Mouse (Mus musculus): ENCODE results near the gene Pheta2. TPM values are rescaled to one million over a fixed set of nuclear protein-coding genes. Genes with fewer than 3 reads are reported as not detected.
"Not testable (repeated sequence)": the region's sequence is repeated elsewhere in the genome, so short reads cannot be mapped to it uniquely, and the experiment has no call there.

Pheta2 gene
- polyA plus RNA-seq, 1 experiment from 2014 or later: 4.8 TPM

GRCm38 (mm10) chr15:82378261-82379180 is 39.8 kb downstream of the Pheta2 start:
- Histone ChIP-seq H3K9me3 (no peaks in the 10 kb centered on the region), H3K4me1 (replicated peaks) (peaks cover 61% of the 10 kb centered on the region), H3K27ac (0 out of 2 replicates have a peak overlapping the region, but pooled peaks have one; percentile 2), H3K27me3 (ENCODE audit: insufficient read depth, poor library complexity, severe bottlenecking) (no peaks in the 10 kb centered on the region), H3K36me3 (no peaks in the 10 kb centered on the region), H3K4me3 (no peak overlapping the region)
- DNase-seq (ENCODE audit: low spot score): no peak
- 57% methylated on average over 15 of the region's 15 CpGs for WGBS

- Histone ChIP-seq H3K36me3 (no peaks in the 10 kb centered on the region), H3K4me1 (replicated peaks) (peaks cover 54% of the 10 kb centered on the region), H3K4me3 (peak overlapping the region; percentile 54), H3K27me3 (ENCODE audit: insufficient read depth, poor library complexity, severe bottlenecking) (no peaks in the 10 kb centered on the region), H3K27ac (peak overlapping the region; percentile 87), H3K9me3 (no peaks in the 10 kb centered on the region)
- 15% methylated on average over 7 of the region's 7 CpGs for WGBS
- DNase-seq (ENCODE audit: low spot score): no peak
Observed at GRCm38 (mm10) chr15:82379511-82379870, 40.7 kb downstream of the Pheta2 start.

- 2% methylated on average over 18 of the region's 24 CpGs for WGBS
- H3K4me1 ChIP-seq (replicated peaks): peaks cover 54% of the 10 kb centered on the region
- DNase-seq (ENCODE audit: low spot score): peak; percentile 58
- no peaks in the 10 kb centered on the region for H3K27me3 ChIP-seq (ENCODE audit: insufficient read depth, poor library complexity, severe bottlenecking)
- H3K36me3 ChIP-seq: no peaks in the 10 kb centered on the region
- H3K27ac ChIP-seq: peak within 1 kb of the TSS; percentile 87
- H3K4me3 ChIP-seq: peak within 1 kb of the TSS; percentile 54
- H3K9me3 ChIP-seq: no peaks in the 10 kb centered on the region
Observed at GRCm38 (mm10) chr15:82379871-82380713, 41.4 kb downstream of the Pheta2 start, which contains the start of gene Cyp2d22. Gene Cyp2d22, minus strand, starts transcription at chr15:82380260.

DNA sequence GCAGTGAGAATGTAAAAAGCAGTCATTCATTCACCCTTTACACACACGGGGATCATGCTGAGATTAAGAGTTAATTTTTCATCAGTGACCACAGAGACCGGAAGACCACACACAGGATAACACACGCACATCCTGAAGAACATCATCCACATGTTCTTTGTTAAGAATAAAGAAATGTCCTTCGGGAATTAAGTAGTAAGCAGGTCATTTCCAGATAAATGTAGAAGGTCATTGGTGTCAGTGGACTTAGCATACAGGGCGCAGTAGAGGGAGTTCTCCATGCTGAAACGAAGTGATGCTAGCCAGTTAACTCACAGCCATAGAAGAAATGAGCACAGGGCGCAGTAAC is 41.9 kb downstream of the Pheta2 start:
- 38% methylated on average over 7 of the region's 7 CpGs for WGBS
- DNase-seq (ENCODE audit: low spot score): no peak
- H3K27me3 ChIP-seq (ENCODE audit: insufficient read depth, poor library complexity, severe bottlenecking): no peaks in the 10 kb centered on the region
- peak overlapping the region; percentile 87 for H3K27ac ChIP-seq
- no peaks in the 10 kb centered on the region for H3K9me3 ChIP-seq
- peaks cover 52% of the 10 kb centered on the region for H3K4me1 ChIP-seq (replicated peaks)
- H3K4me3 ChIP-seq: peak overlapping the region; percentile 54
- no peaks in the 10 kb centered on the region for H3K36me3 ChIP-seq

- 86% methylated on average over 2 of the region's 2 CpGs for WGBS
- DNase-seq (ENCODE audit: low spot score): no peak
- no peak overlapping the region for H3K27ac ChIP-seq
- no peaks in the 10 kb centered on the region for H3K36me3 ChIP-seq
- H3K27me3 ChIP-seq (ENCODE audit: insufficient read depth, poor library complexity, severe bottlenecking): no peaks in the 10 kb centered on the region
- no peak overlapping the region for H3K4me3 ChIP-seq
- peaks cover 38% of the 10 kb centered on the region for H3K4me1 ChIP-seq (replicated peaks)
- H3K9me3 ChIP-seq: no peaks in the 10 kb centered on the region
Observed at GRCm38 (mm10) chr15:82382441-82382840, 43.7 kb downstream of the Pheta2 start.

- Histone ChIP-seq H3K4me3 (no peak overlapping the region), H3K27me3 (ENCODE audit: insufficient read depth, poor library complexity, severe bottlenecking) (no peaks in the 10 kb centered on the region), H3K9me3 (no peaks in the 10 kb centered on the region), H3K36me3 (no peaks in the 10 kb centered on the region), H3K4me1 (replicated peaks) (peaks cover 5% of the 10 kb centered on the region), H3K27ac (no peak overlapping the region)
- WGBS: 93% methylated on average over 2 of the region's 2 CpGs
- no peak for DNase-seq (ENCODE audit: low spot score)
Observed at GRCm38 (mm10) chr15:82385729-82386128, 47.0 kb downstream of the Pheta2 start.

DNA sequence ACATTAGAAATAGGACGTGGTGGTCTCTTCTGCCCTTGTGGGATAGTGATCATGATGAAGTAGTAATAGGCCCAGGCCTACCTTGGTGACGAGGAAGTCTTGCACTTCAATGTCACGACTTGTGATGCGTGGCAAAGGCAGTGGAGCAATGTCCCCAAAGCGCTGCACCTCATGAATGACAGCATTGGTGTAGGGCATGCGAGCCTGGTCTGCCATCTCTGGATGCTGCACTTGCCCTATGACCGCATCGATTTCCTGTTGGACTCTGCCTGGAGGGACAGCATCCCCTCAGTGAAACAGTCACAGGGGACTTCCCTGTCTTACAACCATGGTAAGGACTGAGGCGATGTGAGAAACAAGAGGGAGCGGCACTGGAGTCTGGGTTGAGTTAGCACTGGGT is 51.2 kb downstream of the Pheta2 start:
- not testable (repeated sequence) for H3K4me1 ChIP-seq (replicated peaks); H3K4me3 ChIP-seq; H3K27me3 ChIP-seq (ENCODE audit: insufficient read depth, poor library complexity, severe bottlenecking); DNase-seq (ENCODE audit: low spot score); H3K36me3 ChIP-seq; H3K27ac ChIP-seq; H3K9me3 ChIP-seq
- WGBS: 91% methylated on average over 10 of the region's 10 CpGs

DNA sequence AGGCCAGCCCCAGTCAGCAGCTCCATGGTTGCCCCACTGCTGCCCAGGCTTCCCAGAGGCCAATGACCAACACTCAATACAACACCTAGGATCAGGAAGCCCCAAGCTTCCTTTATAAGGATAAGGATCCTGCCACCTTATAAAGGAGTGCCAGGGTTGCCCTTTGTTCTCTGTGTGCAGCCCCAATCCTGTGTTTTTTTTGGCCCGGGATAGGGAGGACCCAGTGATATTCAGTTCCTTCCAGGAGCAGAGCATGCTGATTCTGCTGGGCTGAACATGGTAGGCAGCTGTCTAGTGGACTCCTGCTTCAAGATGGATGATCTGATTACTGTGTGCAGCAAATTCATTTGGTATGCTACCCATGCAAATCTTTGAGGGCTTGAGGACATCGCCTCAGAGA is 55.2 kb downstream of the Pheta2 start, which contains the start of gene Cyp2d11:
Gene Cyp2d11 (minus strand): TSS at position 101 of the 400 bp plus-strand sequence.
- H3K4me1 ChIP-seq (replicated peaks); H3K36me3 ChIP-seq; H3K27ac ChIP-seq; H3K27me3 ChIP-seq (ENCODE audit: insufficient read depth, poor library complexity, severe bottlenecking); DNase-seq (ENCODE audit: low spot score); H3K9me3 ChIP-seq; H3K4me3 ChIP-seq: not testable (repeated sequence)
- WGBS: 88% methylated on average over 2 of the region's 2 CpGs

Other genes with a start within 250 kb of the Pheta2 start
- 19.6 and 23.4 TPM in 2 replicates for gene Ccdc134, start 211.0 kb upstream of the Pheta2 start, polyA plus RNA-seq (2016; fragmentation: Nextera tagmentation; extraction: Ambion mirVana)
- gene Srebf2, start 191.8 kb upstream of the Pheta2 start, polyA plus RNA-seq (2016; fragmentation: Nextera tagmentation; extraction: Ambion mirVana): 211 and 242 TPM in 2 replicates
- 1.6 and 1.8 TPM in 2 replicates for gene Shisa8, start 126.1 kb upstream of the Pheta2 start, polyA plus RNA-seq (2016; fragmentation: Nextera tagmentation; extraction: Ambion mirVana)
- gene Tnfrsf13c, start 114.6 kb upstream of the Pheta2 start, polyA plus RNA-seq (2016; fragmentation: Nextera tagmentation; extraction: Ambion mirVana): 0.18 and 0.46 TPM in 2 replicates
- 86.2 and 92.6 TPM in 2 replicates for gene Cenpm, start 94.2 kb upstream of the Pheta2 start, polyA plus RNA-seq (2016; fragmentation: Nextera tagmentation; extraction: Ambion mirVana)
- gene 1500009C09Rik, start 86.5 kb upstream of the Pheta2 start, polyA plus RNA-seq (2016; fragmentation: Nextera tagmentation; extraction: Ambion mirVana): 0.17 and 1.5 TPM in 2 replicates
- 72.8 and 111 TPM in 2 replicates for gene Sept3, start 64.0 kb upstream of the Pheta2 start, polyA plus RNA-seq (2016; fragmentation: Nextera tagmentation; extraction: Ambion mirVana)
- gene Wbp2nl, start 40.0 kb upstream of the Pheta2 start, polyA plus RNA-seq (2016; fragmentation: Nextera tagmentation; extraction: Ambion mirVana): 0.19 TPM in 1 of 2 replicates, not detected in the other
- 20.9 and 24.9 TPM in 2 replicates for gene Naga, start within 50 bp of the Pheta2 start, polyA plus RNA-seq (2016; fragmentation: Nextera tagmentation; extraction: Ambion mirVana)
- 269 and 314 TPM in 2 replicates for gene Smdt1, start within 50 bp of the Pheta2 start, polyA plus RNA-seq (2016; fragmentation: Nextera tagmentation; extraction: Ambion mirVana)
- gene Ndufa6, start 15.4 kb downstream of the Pheta2 start, polyA plus RNA-seq (2016; fragmentation: Nextera tagmentation; extraction: Ambion mirVana): 267 and 273 TPM in 2 replicates
- 2.5 and 3.0 TPM in 2 replicates for gene Cyp2d22, start 41.3 kb downstream of the Pheta2 start, polyA plus RNA-seq (2016; fragmentation: Nextera tagmentation; extraction: Ambion mirVana)
- gene Cyp2d11, start 55.1 kb downstream of the Pheta2 start, polyA plus RNA-seq (2016; fragmentation: Nextera tagmentation; extraction: Ambion mirVana): not detected in 2 replicates
- not detected in 2 replicates for gene Cyp2d10, start 68.3 kb downstream of the Pheta2 start, polyA plus RNA-seq (2016; fragmentation: Nextera tagmentation; extraction: Ambion mirVana)
- not detected in 2 replicates for gene Cyp2d9, start 94.5 kb downstream of the Pheta2 start, polyA plus RNA-seq (2016; fragmentation: Nextera tagmentation; extraction: Ambion mirVana)
- gene Cyp2d12, start 216.1 kb downstream of the Pheta2 start, polyA plus RNA-seq (2016; fragmentation: Nextera tagmentation; extraction: Ambion mirVana): not detected in 2 replicates

All from hindbrain, embryonic 10.5 days (tissue).